Mouse (Mus musculus) frontal cortex, adult (tissue): ENCODE data around the gene 4931406P16Rik.
A peak's percentile ranks its signal among the peaks of the same experiment; 100 is the strongest.
"Not testable (repeated sequence)": the region's sequence is repeated elsewhere in the genome, so short reads cannot be mapped to it uniquely, and the experiment has no call there.

ENCODE experiments used
- ATAC-seq: cut with Nextera tagmentation; 2 replicates; pipeline ENCODE4 v1.9.2; 2017; ENCODE audit warnings: mild to moderate bottlenecking, moderate library complexity, mixed read lengths; ENCODE audit not compliant: low TSS enrichment

Gene 4931406P16Rik

GRCm38 (mm10) chr7:34214644-34215043, 98.7 kb downstream of the 4931406P16Rik start:
- no peak for ATAC-seq

- ATAC-seq = no peak
These were observed 100.1 kb downstream of the 4931406P16Rik start for GRCm38 (mm10) chr7:34213281-34213680.

DNA sequence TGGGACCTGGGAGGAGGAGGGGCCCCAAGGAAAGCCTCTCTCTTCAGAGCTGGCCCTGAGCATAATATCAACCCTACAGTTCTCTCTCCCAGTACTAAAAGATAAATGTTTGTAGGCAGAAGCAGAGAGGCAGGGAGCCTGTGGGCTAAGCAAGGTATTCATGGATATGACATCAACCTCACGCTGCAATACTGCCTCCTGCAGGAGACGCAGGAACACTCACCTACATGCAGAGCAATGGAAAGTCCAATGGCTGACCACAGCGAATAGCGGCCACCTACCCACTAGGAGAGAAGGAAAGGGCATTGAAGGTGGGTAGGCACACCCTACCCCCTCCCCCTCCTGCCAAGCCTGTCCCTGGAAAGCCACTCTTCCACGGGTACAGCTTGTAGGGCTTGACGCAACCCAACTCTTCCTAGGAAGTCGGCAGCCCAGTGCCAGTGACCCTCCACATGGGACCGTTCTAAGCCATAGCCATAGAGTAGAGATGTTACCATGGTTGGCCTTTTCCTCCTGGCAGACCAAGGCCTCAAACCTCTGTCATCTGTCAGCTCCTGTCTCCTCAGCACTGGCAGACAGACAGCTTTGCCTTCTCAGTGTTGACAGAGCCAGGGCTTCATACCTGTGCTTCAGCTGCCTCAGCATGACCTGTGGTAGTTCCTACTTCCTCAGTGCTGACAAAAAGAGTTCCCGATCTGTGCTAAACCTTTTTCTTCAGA, 105.2 kb downstream of the 4931406P16Rik start:
- ATAC-seq = no peak

DNA sequence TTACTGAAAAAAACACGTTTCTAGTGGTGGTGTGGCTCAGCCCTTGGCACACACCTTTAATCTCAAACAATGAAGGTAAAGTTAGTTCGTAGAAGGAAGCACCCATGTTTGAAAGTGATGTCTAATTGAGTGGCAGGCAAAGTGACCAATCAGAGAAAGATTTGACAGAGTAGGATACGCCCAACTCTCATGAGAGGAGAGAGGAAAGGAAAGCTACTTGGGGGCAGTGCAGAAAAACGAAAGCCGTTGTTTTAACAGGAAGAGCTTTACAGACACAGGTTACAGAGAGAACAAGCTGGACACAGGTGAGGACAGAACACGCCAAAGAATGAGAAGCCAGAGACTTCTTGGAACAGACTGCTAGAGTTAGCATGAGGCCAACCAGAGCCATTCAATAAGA, 107.0 kb downstream of the 4931406P16Rik start:
- no peak for ATAC-seq

GRCm38 (mm10) chr7:34202147-34202546, 111.2 kb downstream of the 4931406P16Rik start:
- ATAC-seq = not testable (repeated sequence)

DNA sequence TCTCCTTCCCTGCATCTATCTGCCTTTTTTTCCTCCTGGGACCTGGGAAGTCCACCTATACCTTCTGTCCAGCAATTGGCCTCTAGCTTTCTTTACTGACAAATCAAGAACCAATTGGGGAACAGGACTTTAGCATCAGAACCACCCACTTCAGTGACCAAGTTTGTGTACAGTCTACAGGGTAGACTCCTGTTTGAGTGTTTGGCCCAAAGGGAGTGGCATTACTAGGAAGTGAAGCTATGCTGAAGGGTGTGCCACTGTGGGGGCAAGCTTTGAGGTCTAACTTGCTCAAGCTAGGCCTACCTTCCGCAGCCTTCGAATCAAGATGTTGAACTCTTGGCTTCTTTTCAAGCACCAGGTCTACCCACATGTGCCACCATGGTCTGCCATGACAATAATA, 112.5 kb downstream of the 4931406P16Rik start:
- ATAC-seq = no peak

- 0 out of 2 replicates have a peak, but pooled peaks have one; percentile 14 for ATAC-seq
These were observed 115.0 kb downstream of the 4931406P16Rik start for GRCm38 (mm10) chr7:34198346-34198745.

DNA sequence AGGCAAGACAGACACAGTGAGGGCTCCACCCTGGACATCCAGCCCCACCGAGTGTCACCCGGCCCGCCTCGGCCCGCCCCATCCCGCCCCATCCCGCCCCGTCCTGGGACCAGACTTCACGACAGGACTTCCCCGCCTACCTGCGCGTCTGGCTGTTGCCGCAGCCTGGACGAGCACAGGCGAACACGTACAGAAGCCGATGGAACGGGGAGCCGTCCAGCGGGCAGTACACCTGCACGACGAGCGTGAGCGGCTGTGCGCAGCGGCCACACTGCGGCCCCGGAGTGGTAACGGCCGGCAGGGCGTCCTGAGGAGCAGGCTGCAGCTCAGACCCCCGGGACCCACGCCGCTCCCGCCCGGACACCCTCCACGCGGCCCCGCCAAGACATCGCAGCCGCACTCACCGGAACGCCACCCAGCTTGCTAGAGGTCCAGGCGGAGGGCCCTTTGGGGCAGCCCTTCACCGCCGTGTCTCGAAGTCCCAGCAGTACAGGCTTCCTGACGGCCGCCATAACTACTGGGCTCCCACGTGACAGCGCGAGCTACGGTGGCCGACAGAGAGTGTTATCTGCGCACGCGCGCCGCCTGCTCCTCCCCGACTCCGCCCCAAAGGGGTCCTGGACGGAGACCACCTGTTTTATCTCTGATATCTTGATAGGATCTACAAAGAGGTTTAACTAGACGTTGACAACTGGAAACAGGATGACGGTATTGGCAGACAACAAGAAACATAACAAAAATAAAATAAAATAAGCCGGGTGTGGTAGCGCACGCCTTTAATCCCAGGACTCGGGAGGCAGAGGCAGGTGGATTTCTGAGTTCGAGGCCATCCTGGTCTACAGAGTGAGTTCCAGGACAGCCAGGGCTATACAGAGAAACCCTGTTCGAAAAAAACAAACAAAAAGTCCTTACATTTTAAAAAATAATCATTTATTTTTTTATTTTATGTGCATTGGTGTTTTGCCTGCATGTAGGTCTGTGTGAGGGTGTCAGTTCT, 116.9 kb downstream of the 4931406P16Rik start, which contains the start of gene Pdcd2l:
Pdcd2l (minus strand) TSS at position 530 of the 997 bp plus-strand sequence.
- peak; percentile 93 for ATAC-seq

DNA sequence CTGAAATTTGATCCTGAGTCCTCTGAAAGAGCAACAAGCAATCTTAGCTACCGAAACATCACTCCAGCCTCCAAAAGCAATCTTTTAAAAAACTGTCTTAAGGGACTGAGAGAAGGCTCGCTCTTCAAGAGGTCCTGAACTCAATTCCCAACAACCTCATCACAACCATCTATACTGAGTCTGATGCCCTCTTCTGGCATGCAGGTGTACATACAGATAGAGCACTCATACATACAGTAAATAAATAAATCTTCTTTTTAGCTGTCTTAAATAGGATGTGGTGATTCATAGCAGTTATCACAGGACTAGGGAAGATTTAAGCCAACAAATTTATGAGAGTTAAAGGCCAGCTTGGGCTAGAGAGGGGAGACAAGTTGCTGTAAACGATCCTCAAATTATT, 117.7 kb downstream of the 4931406P16Rik start:
- no peak for ATAC-seq

GRCm38 (mm10) chr7:34192825-34193224, 120.5 kb downstream of the 4931406P16Rik start:
- ATAC-seq = no peak

DNA sequence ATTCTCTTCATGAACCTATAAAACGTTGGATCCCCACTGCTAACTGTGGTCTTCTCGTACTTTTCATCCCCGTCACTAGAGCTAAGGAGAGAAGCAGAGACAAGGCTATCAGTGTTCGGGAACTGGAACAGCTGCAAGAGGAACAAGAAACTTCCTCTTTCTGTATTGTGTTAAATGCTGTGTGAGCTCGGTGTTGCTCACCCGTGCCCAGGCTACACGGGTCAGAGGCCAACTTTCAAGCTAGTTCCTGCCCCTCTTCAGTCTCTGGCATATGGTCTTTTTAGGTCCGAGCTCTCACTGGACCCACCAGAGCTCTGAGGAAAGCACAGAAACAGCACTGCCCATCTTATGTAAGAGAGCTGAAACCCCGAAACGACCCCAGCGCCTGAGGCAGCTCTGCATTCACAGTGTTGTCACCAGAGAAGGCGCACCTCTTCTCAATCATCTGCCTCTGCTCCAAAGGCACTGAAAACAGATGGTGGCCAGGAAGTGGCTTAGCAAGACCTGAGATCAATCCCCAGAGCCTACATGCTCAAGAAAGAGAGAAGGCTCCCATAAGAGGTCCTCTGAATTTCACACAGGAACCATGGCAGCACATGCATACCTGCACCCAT, 123.9 kb downstream of the 4931406P16Rik start:
- ATAC-seq = no peak; the same call in 1 of the 2 replicates
